Mouse (Mus musculus) activated CD4-positive, CD25-positive, alpha-beta regulatory T cell, adult 4 months (primary cell): Measurements from ENCODE around the gene Cfap100. TPM values are rescaled to one million over a fixed set of nuclear protein-coding genes. Genes with fewer than 3 reads are reported as not detected.

Source experiments
- ATAC-seq: one replicate; pipeline ENCODE4 v1.8.0; 2017
- polyA plus RNA-seq, 2 experiments: library from polyadenylated mRNA; unstranded; fragments of 100-300 nt; shearing (Covaris generic); gene quantifications; one replicate each; pipeline ENCODE4 v1.2.1; 2017

The Cfap100 gene
- under 1 TPM in 1 of 2 experiments, not detected in 1; 0.25 TPM for polyA plus RNA-seq

- no peak for ATAC-seq
Measured at GRCm38 (mm10) chr6:90428380-90428974, at the start of gene Cfap100. TSS of gene Cfap100 (minus strand) at chr6:90428797.

DNA sequence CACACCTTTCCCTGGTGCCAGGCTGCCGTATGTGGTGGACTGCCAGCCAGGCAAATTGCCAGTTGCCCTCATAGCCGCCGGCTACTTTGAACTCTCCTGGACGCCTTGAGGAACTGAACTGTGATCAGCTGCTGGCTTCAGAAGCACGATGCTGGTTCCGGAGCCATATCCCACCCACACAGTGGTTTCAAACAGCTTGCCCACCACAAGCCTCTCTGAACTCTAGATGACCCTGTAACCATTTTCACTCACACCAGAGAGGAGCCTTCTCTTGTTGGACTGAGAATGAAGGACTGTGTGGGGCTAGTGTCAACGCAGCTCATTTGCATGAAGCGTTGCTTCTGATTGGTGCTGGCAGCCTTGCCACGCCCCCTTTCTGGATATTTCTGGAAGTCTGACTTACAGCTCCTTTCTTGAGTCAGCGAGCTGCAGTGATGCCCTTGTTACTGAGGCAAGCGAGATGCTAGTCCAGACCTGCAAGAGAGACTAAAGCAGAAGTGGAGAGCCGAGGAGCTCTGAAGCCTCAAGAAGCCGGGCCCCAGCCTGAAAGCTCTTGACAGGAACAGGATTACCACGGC lies 48.4 kb upstream of the Cfap100 start:
- ATAC-seq, result no peak

GRCm38 (mm10) chr6:90475854-90476212 lies 47.2 kb upstream of the Cfap100 start:
- no peak for ATAC-seq

- no peak for ATAC-seq
Measured at GRCm38 (mm10) chr6:90475176-90475853, 46.7 kb upstream of the Cfap100 start.

GRCm38 (mm10) chr6:90474361-90474750 lies 45.8 kb upstream of the Cfap100 start:
- no peak for ATAC-seq

- ATAC-seq, result no peak
Measured at GRCm38 (mm10) chr6:90473630-90474360, 45.2 kb upstream of the Cfap100 start.

DNA sequence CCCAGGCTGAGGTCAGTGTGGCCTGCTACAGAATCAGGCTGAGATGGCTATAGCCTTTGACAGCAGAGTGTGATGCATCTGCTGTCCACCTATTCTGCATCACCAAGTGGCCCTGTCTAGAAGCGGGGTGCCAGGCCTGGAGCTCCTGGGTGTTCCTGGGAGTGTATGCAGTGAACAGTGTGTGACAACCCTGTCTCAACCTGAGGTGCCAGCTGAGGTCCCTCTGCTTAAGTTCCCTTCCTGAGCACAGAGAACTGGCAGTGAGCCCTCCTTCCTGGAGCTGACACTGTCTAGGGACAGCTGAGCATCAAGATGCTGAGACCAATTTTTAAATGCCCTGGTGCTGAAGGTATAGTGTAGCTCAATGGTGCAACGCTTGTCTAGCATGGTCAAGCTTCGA lies 44.1 kb upstream of the Cfap100 start:
- ATAC-seq, result no peak

GRCm38 (mm10) chr6:90472079-90472478 lies 43.5 kb upstream of the Cfap100 start:
- ATAC-seq, result no peak

GRCm38 (mm10) chr6:90470947-90471541 lies 42.4 kb upstream of the Cfap100 start:
- no peak for ATAC-seq

- ATAC-seq, result no peak
Measured at GRCm38 (mm10) chr6:90470255-90470654, 41.7 kb upstream of the Cfap100 start.

- no peak for ATAC-seq
Measured at GRCm38 (mm10) chr6:90469041-90469440, 40.4 kb upstream of the Cfap100 start.

- no peak for ATAC-seq
Measured at GRCm38 (mm10) chr6:90468216-90468615, 39.6 kb upstream of the Cfap100 start.

DNA sequence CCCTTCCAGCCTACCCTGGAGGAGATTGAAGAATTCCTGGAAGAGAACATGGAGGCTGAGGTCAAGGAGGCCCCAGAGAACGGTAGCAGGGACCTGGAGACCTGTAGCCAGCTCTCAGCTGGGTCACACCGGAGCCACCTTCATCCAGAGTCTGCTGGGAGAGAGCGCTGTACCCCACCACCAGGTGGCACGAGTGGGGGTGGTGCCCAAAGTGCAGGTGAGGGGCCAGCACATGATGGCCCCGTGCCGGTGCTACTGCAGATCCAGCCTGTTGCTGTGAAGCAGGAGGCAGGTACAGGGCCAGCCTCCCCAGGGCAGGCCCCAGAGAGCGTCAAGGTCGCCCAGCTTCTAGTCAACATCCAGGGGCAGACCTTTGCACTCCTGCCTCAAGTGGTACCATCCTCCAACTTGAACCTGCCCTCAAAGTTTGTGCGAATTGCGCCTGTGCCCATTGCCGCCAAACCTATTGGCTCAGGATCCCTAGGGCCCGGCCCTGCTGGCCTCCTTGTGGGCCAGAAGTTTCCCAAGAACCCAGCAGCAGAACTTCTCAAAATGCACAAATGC lies 38.3 kb upstream of the Cfap100 start:
- ATAC-seq, result no peak

DNA sequence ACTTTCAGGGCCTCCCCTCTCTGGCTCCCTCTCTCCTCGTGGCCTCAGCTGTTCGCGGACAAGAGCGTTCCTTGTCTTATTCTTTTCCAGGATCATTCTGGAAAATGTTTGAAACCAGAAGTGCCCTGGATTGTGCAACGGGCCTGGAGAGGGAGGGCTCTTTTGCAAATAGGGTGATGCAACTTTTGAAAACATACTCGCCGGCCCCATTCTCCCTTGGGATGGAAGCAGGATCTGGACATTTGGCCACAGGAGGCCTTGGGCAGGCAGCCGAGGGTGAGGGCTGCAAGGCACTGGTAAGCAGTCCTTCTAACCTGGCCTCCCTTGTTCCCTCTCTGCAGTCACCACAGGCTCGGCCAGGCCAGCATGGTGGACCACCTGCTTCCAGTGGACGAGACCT lies 37.5 kb upstream of the Cfap100 start:
- no peak for ATAC-seq

DNA sequence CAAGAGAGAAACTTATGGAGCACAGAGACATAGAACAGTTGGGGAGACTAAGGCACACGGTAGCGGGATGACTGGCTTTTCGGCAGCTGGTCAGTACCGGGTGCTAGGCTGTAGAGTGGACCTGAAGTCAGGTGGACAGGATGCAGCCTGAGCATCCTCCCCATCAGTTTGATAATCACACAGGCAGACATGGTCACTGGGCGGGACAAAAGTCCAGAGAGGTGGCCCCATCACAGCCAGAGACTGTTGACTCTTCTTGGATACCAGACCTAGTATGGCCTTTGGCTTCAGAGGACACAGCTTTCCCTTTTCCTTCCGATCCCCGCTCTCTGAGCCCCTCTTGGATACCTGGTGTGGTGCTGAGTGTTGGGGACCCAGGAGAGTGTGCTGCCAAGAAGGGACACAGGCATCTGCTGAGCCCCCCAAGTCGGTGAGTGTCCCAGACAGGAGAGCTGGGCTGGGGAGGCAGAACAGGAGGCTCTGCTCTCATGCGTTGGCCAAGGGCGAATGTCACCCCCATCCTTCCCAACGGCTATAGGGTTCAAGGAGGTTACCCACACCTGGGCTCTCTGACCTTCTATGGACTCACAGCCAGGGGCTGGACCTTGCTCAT lies 36.5 kb upstream of the Cfap100 start:
- no peak for ATAC-seq

GRCm38 (mm10) chr6:90463890-90464421 lies 35.4 kb upstream of the Cfap100 start:
- ATAC-seq, result no peak

GRCm38 (mm10) chr6:90463228-90463862 lies 34.7 kb upstream of the Cfap100 start:
- ATAC-seq, result no peak

GRCm38 (mm10) chr6:90462841-90463227 lies 34.2 kb upstream of the Cfap100 start:
- ATAC-seq, result no peak

DNA sequence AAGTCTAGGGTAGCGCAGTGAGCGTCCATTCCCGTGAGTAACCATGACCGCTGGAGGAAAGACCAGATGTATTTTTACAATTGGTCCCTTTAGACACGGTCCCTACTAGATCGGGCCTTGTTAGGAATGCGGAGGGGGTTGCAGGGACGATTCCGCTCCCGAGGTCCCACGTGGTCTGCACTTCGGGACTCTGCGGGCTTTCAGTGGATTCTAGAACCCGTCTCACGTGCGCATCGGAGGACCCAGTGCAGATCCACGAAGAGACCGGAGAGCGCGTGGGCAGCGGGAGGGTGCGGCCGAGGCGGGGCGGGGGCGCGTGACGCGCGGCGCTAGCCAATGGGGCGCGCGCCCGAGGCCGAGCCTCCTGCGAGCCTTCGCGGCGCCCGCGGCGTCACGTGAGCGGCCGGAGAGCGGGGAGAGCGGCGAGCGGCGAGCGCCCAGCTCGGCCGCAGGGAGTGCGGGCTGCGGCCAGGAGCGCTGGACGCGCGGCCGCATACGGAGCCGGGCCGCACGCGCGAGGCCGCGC lies 33.6 kb upstream of the Cfap100 start, which contains the start of gene Klf15:
Gene Klf15, plus strand, starts transcription at position 396 of the 526 bp plus-strand sequence.
- no peak for ATAC-seq

DNA sequence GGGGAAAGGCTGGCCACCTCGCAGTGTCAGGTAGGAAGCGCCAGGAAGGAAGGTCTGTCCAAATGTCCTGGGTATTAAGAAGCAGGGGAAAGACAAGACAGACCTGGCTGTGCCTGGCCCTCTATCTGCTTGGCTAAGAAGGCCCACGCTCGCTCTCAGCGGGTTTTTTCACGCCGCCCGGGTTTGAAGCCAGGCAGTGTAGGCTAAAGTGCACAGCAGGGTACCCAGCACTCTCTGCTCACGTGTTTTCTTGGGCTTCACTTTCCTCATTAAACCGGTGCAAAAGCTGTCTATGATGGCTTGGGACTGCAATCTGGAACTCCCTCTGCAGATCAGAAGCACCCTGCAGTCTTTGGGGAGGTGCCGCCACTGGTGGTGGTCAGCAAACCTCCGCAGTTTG lies 33.2 kb upstream of the Cfap100 start:
- no peak for ATAC-seq

DNA sequence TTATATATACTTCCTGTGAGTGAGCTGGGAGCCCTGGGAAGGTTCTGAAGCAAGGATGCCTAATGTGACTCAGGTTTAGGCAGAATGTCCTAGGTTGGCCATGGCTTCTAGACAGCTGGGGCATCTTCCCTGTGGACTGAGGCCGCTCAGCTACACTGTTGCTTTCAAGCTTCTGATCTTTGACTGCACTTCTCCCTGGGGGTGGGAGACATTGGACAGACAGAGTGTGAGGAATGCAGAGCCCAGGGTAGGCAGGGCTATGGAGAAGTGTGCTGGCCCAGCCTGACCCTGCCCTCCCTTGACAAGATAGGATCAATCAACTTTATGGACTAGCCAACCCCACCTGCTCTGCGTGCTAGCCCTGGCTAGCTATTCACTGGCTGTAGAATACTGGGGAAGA lies 32.6 kb upstream of the Cfap100 start:
- ATAC-seq, result no peak
